Mouse (Mus musculus) T-helper 1 cell (primary cell): ENCODE results near the gene Gfer.

Source experiments
- in situ Hi-C: fragments of 300-600 bp; cut with MboI, MseI; formaldehyde crosslinking; loops from one replicate; pipeline ENCODE4 v1.15.1; 2025; ENCODE audit warnings: high pct_unique_total_duplicates

Gfer gene

DNA sequence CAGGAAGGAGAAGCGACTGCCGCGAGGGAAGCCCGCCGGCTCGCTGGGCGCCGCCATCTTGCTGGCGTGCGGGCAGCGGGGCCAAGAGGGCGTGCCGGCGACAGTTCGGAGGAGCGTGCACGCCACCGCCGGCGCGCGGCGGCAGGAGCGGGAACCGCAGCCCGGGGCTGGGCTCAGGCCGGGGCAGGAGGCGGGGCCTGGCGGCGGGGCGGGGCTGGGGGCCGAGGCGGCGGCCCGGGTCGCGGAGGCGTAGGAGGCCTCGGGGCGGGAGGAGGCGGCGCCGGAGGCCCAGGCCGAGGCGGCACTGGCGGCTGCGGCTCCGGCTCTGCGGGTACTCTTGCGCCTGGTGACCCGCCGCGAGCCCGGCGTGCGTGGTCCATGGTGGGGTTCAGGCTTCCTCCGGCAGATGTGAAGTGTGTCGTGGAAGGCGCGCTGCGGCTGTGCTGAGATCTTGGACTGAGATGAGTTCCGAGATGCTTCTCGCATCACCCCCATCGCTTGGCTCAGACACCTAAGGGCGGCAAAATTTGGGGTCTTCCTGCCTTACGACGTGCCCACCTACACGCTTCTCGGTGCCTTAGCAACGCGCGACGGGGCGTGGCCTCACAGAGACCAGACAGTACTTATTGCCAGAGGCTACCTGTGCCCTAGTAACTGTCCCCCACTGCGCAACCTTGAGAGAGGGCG lies at the start of gene Gfer, which contains the start of gene Noxo1:
Gene Gfer (minus strand): TSS at position 146 of the 687 bp plus-strand sequence.
Gene Noxo1 (plus strand): TSS at position 224 of the 687 bp plus-strand sequence.
- in situ Hi-C loops = no loop called here

DNA sequence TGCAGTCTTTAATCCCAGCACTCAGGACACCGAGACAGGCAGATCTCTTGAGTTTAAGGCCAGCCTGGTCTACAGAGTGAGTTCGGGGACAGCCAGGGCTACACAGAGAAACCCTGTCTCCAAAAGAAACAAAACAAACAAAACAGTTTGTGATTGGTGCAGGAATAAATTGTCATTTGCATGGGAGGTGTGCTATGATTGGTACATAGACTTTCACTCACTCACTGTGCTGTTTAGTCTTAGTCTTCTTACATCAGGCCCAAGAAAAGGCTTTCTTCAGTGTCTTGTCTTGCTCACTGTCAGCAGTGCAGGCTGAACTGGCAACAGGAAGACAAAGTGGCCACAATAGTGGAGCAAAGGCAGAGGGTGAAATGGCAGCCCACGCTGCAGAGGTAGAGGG lies 48.4 kb upstream of the Gfer start:
- in situ Hi-C loops = no loop called here

DNA sequence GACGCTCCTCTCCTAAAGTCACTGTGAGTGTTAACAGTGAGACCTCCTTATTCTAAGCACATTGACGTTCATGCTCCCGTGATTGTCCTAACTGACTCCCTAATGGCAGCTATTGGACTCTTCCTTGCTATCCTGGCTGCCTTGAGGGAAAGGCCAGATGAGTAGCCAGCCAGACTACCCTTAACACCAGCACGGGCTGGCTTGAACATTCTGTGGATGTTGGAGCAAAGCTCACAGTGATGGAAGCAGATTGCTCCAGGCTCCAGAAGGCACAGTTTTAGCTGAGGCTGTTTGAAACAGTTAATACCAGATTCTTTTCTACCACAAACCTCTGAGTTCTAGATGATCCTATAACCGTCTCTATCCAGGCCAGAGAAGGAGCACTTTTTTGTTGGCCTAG lies 47.9 kb upstream of the Gfer start:
- in situ Hi-C loops = no loop called here

DNA sequence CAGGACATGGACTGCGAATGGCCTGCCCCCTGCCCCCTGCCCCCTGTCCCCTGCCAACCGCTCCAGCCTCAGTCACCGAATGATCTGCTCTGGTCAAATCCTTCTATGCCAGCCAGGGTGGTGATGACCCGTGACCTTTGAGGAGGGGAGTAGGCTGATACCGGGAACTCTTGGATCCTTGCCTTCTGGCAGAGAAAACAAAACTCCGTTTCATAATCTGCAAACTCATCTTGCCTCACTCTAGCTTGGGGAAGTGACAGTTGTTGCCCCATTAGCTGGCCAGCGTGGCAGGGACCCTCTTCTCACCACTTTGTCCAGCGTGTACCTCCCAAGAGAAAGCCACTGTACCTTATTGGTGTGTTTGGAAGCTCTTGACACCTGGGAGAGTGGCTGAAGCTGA lies 46.4 kb upstream of the Gfer start:
- in situ Hi-C loops = no loop called here

DNA sequence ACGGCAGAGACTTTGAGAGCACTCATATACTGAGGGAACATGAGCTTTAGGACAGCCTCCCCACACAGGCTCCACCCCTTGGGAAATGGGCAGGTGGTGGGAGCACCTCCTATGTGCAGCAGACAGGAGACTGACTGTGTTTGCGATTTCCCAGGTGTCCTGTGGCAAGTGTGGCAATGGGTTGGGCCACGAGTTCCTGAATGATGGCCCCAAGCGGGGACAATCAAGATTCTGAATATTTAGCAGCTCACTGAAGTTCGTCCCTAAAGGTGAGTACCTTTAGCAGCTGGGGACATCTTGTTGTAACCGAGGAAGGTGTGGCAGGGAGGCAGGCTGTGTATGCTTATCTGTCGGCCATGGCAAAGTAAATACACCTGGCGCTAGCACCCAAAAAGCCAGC lies 44.0 kb upstream of the Gfer start:
- in situ Hi-C loops = loop anchor here (5.0 kb wide), 1 partner anchor 227 kb away; no protein-coding TSS in a partner anchor

DNA sequence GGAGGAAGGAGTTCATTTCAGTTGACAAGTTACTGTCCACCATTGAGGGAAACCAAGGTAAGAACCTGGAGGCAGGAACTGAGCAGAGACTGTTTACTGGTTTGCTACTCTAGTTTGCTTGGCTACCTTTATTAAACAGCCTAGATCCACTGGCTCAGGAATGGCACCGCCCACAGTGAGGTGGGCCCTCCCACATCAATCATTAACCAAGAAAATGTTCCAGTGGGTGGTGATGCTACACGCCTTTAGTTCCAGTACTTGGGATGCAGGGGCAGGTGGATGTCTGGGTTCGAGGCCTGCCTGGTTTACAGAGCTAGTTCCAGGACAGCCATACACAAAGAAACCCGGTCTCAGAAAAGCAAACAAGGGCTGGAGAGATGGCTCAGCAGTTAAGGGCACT lies 42.3 kb upstream of the Gfer start:
- in situ Hi-C loops = loop anchor here (5.0 kb wide), 1 partner anchor 229 kb away; no protein-coding TSS in a partner anchor

DNA sequence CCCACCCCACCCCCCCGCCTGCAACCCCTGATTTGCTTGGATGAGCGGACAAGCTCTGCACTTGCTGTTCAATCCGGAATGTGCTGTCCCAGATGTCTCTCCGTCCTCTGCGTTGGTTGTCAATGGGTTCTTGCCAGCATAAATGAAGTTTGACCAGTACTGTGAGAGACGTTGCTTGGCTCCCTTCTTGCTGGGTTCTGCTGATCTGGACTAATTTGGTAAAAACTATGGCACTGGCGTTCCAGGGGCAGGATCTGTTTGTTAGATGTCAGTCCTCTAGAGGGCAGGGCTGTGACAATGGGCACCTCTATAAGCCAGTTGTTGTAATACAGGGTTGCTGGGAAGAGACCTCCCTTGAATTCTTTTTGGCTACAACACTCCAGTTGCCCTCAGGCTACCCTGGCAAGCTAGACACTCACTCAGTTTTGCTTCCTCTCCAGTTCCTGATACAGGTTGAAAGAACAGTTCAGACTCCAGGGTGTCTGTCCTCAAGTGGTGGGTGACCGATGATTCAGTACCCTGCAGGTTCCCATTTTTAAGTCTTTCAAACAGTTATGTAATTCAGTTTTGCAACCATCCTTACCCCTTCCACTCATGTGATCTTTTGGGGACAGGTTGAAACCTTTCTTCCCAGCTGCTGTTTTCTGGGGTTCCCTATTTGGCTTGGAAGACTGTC lies 41.3 kb upstream of the Gfer start:
- in situ Hi-C loops = loop anchor here (5.0 kb wide), 1 partner anchor 230 kb away; no protein-coding TSS in a partner anchor

DNA sequence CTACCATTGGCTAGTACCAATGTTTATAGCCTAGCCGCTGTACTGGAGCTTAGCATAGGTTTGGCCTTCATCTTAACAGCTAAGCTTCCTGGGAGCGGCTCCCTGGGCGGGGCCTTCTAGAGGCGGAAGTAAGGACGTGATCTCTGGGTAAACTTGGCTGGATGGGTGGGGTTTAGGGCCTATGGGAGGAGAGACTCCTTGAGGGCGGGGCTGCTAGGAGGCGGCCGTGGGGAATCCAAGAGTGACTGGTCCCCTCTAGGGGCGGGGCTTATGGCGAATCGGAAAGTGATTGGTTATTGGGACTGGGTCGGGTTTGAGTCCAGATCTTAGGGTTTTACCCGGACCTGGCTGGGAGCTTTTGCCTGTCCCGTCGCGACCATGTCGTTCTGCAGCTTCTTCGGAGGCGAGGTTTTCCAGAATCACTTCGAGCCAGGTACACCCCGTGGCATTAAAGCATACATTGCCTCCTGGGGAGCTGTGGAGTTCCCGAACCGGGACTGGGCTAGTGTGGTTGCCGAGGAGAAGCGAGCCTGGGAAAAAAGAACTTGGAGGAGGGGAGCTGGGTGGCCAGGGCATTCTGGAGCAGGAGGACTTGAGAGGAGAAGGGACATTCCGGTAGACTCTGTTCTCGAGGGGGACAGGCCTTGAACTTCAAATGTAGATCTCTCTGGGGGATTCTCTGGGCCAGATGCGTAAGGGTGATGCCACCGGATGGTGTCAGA lies 40.5 kb upstream of the Gfer start, which contains the start of gene Msrb1:
Gene Msrb1 (plus strand): TSS at position 313 of the 722 bp plus-strand sequence.
- in situ Hi-C loops = loop anchor here (5.0 kb wide), 1 partner anchor 231 kb away; no protein-coding TSS in a partner anchor

DNA sequence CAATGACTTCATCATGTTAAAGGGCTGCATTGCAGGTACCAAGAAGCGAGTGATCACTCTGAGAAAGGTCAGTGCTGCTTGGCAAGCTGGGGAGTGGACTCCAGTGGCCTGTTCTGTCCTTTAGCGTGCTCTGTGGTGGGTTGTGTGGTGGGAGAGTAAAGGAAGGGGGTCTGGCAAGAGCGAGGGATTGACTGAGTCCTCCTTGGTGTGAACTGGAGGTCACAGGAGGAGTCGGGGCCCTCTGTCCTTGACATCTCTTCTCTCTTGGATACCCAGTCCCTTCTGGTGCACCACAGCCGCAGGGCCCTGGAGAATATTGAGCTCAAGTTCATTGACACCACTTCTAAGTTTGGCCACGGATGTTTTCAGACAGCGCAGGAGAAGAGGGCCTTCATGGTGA lies 39.5 kb upstream of the Gfer start:
- in situ Hi-C loops = loop anchor here (5.0 kb wide), 1 partner anchor 232 kb away; no protein-coding TSS in a partner anchor

DNA sequence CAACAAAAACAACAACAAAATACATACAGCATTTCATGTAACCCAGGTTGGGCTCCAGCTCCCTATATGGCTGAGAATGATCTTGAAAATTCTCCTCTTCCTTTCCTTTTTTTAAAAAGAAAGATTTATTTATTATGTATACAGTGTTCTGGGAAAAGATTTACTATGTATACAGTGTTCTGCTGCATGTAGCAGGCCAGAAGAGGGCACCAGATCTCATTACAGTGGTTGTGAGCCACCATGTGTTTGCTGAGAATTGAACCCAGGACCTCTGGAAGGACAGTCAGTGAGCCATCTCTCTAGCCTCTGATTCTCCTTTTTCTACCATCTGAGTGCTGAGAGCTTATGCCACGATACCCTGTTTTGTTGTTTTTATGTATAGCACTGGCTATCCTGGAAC lies 38.6 kb upstream of the Gfer start:
- in situ Hi-C loops = no loop called here

DNA sequence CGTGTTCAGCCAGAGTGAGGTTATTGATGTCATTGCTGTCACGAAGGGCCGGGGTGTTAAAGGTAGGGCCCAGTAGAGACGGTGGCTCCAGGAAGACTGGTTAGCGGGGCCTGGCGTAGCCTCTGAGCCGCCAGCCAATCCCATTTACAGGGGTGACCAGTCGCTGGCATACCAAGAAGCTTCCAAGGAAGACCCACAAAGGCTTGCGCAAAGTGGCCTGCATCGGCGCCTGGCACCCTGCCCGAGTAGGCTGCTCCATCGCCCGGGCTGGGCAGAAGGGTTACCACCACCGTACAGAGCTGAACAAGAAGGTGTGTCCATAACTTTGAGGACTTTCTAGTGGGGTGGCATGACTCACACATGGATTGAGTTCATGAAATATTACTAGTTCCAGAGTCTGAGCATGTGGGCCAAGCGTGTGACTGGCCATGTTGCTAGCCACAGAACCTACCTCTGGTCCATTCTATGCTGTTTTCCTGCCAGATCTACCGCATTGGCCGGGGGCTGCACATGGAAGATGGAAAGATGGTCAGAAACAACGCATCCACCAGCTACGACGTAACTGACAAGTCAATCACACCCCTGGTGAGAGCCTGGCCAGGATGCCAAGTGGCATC lies 37.6 kb upstream of the Gfer start:
- in situ Hi-C loops = no loop called here

DNA sequence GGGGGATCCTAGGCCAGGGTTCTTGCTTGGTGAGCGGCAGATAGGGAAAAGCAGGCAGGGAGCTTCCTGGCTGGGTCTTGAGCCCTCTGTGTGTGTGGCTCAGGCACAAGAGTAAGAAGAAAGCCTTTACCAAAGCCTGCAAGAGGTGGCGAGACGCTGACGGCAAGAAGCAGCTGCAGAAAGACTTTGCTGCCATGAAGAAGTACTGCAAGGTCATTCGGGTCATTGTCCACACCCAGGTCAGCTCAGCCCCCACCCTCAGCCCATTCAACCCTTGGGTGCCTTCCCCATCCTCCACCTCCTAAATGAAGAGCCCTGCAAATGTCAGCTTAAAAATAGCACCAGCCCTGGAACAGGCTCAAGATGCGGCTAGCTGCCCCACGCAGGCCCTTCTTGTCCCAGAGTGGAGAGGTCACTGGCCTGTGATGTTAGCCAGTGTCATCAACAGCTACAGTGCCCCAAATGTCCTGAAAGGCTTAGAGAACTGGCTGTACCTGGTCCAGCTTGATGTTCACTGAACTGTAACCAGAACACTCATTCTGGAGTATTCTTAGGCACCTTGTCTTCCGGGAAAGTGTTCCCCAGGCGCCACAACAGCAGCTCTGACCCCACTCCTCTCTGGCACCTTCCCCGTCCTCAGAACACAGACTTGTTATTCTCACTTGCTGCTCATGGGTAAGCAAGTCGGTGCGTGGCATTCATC lies 36.4 kb upstream of the Gfer start:
- in situ Hi-C loops = no loop called here

DNA sequence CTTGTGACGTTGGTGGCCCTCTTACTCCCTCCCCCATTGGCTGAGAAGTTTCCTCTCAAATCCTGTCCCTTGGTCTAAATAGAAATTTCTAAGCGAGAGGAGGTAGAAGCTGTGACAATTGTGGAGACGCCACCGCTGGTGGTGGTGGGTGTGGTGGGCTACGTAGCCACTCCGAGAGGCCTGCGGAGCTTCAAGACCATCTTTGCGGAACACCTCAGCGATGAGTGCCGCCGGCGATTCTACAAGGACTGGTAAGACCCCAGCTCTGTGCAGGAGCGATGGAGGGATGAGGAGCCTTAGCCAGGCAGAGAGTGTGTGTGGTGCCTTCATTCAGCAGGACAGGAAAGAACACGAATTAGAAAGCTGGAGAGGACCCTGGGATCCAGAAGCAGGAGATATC lies 34.8 kb upstream of the Gfer start:
- in situ Hi-C loops = no loop called here

DNA sequence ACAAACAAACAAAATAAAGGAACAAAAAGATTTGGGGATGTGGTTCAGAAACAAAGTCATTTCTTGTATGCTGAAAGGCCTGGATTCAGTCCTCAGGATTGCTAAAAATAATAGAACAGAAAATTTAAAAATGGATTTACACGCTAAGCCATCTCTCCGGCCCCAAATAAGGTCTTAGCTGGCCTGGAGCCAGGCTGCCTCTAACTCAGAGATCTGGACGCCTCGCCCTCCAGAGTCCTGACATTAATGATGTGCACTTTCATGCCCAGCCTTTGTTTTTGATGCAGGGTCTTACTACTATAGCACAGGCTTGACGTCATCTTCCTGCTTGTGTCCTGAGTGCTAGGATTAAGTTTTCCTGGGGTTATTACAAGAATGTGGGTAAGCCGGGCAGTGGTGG lies 33.1 kb upstream of the Gfer start:
- in situ Hi-C loops = no loop called here

DNA sequence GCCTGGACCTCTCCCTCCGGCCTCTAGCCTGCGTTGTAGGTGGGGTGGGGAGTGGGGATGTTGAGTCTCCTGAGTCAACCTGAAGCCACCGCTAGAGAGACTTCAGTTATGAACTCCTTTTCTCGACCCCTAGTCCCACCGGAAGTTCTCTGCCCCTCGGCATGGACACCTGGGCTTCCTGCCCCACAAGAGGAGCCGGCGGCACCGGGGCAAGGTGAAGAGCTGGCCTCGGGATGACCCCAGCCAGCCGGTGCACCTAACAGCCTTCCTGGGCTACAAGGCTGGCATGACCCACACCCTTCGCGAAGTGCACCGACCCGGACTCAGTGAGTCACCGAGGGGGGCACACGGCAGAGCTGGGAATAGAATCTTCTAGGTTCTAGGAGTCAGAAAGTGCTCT lies 32.2 kb upstream of the Gfer start:
- in situ Hi-C loops = no loop called here

DNA sequence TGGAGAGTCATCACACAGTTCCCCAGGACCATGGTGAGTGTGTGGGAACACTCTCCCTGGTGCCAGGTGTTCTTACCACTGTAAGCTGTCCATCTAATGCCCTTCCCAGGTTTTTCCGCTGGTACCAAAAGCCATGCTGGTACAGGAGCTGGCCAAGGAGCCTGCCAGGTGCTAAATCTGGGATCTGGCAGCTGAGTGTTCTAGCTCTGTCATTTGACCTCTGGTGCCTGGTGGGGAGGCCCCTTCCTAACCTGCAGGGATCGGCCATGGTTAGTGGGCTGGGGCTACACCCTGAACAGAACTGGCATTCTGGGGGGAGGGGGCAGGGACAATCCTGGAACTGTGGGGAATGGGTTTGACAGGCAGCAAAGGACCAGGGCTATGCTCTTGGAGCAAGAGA lies 31.7 kb upstream of the Gfer start, which contains the start of gene Rpl3l:
Gene Rpl3l (plus strand): TSS at position 203 of the 400 bp plus-strand sequence.
- in situ Hi-C loops = no loop called here

DNA sequence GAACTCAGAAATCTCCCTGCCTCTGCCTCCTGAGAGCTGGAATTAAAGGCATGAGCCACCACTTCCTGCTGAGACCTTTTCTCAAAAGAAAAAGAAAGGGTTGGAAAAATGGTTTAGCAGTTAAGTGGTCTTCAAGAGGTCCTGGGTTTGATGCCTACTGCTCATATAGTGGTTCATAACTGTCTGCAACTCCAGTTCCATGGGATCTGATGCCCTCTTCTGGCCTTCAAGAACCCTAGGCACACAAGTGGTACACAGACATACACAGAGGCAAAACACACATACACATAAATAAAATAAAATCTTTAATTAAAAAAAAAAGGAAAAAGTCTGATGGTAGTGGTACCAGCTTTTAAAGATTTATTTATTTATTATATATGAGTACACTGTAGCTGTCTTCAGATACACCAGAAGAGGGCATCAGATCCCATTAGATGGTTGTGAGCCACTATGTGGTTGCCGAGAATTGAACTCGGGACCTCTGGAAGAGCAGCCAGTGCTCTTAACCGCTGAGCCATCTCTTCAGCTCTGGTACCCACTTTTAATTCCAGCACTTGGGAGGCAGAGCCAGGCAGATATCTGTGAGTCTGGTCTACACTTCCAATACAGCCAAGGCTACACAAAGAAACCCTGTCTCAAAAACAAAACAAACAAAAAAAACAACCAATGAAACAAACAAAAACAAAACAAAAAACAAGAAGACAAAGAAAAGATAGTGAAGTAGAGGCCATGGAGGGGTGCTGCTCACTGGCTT lies 29.9 kb upstream of the Gfer start:
- in situ Hi-C loops = no loop called here

DNA sequence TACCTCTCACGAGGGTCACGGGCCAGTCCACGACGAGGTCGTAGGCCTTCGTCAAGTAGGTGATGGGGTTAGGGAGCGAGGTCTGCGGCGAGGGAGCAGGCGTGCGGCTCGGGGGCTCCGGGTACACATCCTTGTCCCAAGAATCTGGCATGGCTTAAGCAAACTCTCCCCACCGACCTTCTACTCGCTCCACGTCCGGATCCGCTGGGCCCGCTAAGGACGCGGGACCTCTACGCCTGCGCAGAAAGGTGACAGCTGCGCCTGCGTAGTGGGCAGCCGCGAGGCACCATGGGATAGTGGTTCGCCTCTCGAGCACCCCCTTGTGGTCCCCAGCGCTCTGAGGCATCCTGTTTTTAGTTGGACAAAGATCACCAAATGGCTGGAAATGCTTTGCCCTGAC lies 28.2 kb upstream of the Gfer start, which contains the start of gene Ndufb10:
Gene Ndufb10 (minus strand): TSS at position 295 of the 400 bp plus-strand sequence.
- in situ Hi-C loops = no loop called here

DNA sequence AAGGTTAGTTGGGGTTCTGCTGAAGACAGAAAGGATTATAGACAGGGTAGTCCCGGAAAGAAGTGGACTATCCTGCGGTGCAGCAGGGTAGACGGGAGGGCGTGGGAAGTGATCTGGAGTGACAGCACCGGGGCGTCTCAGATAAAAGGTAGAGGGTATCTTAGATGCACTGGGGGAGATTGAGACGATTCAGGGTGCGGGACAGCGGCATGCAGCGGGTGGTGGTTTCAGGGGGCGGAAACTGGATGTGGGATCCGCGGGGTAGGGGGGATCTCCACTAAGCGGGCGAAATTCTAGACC lies 27.9 kb upstream of the Gfer start:
- in situ Hi-C loops = no loop called here

DNA sequence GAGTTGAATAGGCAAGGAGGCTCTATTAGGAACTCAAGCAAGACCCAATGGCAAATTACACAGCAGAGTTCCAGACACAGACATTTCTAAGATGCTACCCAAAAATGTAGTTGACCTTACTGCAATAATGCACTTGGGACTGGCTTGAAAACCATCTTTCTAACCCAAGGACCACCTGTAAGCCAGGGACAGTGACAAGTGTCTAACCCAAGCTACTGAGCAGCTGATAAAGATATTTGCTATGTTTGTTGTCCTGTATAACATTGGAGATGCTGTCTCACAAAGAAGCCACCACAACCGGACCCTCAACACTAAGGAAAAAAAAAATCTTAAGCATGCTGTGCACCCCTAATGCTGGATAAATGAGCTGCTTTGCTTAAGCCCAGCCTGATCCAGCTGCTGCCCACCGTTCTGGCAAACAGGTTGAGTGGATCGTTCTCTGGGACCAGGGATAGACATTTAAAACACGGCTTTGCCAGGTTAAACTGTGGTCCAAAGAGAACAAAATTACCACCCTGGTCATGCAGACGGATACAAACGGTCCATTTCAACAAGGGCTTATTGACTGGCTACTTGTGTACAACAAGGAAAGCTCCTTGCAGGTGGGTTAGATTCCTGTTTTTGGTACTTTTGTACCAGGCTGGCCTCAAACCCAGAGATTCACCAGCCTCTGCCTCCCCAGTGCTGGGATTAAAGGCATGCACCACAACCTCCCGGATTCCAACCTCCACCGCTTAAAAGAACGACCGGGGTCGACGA lies 27.3 kb upstream of the Gfer start:
- in situ Hi-C loops = no loop called here
